Mouse (Mus musculus): ENCODE data around the gene Zfp385a.
"Not testable (repeated sequence)": the region's sequence is repeated elsewhere in the genome, so short reads cannot be mapped to it uniquely, and the experiment has no call there.

Gene Zfp385a

GRCm38 (mm10) chr15:103290843-103291242 is 49.0 kb downstream of the Zfp385a start:
- DNase-seq (ENCODE audit: low spot score in 2 of 2), result no peak

DNA sequence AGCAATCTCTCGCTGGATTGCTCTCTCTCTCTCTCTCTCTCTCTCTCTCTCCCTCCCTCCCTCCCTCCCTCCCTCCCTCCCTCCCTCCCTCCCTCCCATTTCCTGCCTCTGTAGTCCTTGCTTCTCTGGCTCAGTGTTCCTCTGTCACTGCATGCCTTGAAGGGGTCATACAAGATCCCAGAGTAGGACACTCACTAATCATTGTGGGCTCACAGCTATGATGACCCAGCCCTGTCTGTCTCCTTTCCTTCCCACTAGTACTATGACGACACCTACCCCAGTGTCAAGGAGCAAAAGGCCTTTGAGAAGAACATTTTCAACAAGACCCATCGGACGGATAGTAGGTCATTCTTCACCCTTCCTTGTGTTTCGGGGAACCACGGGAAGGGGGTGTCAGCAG is 49.5 kb downstream of the Zfp385a start:
- no peak for DNase-seq (ENCODE audit: low spot score in 2 of 2)

- no peak for DNase-seq (ENCODE audit: low spot score in 2 of 2)
Observed at GRCm38 (mm10) chr15:103289600-103289999, 50.3 kb downstream of the Zfp385a start.

DNA sequence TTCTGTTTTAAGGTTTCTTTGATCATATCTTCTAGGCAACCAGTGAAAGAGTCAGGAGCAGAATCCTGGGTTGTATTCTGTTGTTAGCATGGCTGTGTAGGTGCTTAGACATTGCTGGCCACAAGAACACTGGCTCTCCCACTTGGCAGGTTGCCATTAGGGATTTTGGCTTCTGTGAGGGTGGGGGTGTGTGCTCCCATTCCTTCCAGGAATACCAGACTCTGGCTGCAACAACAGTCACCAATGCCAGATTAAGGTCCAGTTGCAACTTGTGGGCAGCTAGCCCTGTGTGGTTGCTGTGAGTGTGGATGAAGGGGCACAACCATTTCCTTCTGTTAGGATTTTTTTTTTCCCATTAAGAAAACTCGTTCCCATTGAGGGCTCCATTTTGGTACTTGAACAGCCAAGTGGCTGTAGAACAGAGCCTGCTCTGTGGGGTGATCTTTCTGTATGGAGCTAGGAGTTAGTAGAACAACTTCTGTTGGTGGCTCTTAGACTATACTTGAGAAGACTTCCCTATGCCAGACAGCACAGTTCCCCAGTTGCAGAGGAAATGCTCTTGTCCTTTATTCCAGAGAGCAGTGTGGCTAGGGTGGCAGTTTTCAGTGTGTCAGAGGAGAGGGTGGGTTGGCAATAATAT is 54.0 kb downstream of the Zfp385a start:
- peak in 1 of 2 experiments; percentile 55 for DNase-seq (ENCODE audit: low spot score in 2 of 2)

- no peak for DNase-seq (ENCODE audit: low spot score in 2 of 2)
Observed at GRCm38 (mm10) chr15:103284647-103285046, 55.2 kb downstream of the Zfp385a start.

GRCm38 (mm10) chr15:103284066-103284465 is 55.8 kb downstream of the Zfp385a start:
- DNase-seq (ENCODE audit: low spot score in 2 of 2), result no peak

- DNase-seq (ENCODE audit: low spot score in 2 of 2), result no peak
Observed at GRCm38 (mm10) chr15:103281465-103282205, 58.3 kb downstream of the Zfp385a start.

DNA sequence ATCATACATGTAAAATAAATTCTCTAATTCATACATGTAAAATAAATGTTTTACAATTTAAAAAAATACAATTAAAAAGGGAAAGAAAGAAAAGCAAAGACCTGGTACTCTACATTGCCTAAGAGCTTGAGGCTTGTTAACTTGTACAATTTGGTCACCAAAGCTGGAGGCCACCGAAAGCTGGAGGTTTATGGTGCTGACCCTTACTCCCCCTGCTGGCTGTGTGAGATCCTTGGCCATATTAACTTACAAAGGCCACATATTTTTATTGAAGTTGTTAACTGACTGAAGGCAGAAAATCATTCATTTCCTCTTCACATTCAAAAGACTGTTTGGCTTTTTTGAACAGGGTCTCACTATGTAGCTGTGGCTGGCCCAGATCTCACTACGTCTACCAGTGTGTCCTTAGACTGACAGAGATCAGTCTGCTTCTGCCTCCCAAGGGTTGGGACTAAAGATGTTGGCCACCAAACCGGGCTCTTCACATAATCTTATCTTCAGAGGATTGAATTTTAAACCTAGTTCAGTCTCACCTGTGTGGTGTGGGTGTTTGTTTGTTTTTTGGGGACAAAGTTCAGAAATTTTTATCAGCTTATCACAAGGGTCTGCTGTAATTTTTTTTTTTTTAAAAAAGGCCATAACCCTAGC is 59.0 kb downstream of the Zfp385a start:
- no peak for DNase-seq (ENCODE audit: low spot score in 2 of 2)

GRCm38 (mm10) chr15:103279750-103280149 is 60.1 kb downstream of the Zfp385a start:
- no peak for DNase-seq (ENCODE audit: low spot score in 2 of 2)

GRCm38 (mm10) chr15:103277949-103278348 is 61.9 kb downstream of the Zfp385a start:
- DNase-seq (ENCODE audit: low spot score in 2 of 2), result no peak

- DNase-seq (ENCODE audit: low spot score in 2 of 2), result not testable (repeated sequence)
Observed at GRCm38 (mm10) chr15:103275943-103276342, 64.0 kb downstream of the Zfp385a start.

DNA sequence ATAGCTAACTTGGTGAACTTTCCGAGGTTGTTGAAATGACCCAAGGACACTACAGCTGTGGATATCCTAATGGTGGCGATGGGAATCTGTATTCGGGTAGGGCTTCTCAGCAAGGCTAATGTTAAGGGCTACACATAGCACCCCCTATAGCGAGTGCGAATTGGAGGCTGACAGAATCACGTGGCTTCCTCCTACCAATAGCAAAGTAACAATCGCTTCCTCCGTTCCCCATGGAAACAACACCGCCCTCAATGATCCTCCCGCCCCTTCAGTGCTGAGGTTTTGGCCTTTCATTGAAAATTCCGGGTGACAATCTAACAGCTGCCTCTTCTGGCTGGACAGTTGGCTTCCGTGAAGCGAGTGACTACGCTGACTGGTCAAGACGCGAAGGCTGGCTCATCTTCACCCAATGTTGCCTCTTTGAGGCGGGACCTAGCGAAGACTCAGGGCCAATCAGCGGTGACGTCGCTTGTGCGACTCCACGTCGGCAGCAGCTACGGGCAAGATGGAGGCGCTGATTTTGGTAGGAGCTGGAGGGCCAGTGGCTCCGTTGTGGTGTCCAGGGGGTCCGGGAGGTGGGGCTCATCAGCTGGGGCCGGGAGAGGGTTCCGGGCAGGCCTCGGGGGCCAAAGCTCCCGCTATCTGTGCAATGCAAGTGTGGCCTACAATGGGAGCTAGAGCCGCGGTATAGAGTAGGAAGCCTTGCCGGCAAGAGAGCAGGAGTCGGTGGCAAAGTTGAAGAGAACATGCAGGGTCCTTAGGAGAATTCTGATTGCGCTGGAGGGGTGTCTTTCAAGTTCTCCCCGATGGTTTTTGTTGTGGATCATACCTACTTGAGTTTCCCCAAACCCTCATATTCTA is 67.2 kb downstream of the Zfp385a start, which contains the start of gene Copz1:
TSS of gene Copz1 (plus strand) at position 296 of the 861 bp plus-strand sequence.
- peak; percentile 92 to 96 for DNase-seq (ENCODE audit: low spot score in 2 of 2)

DNA sequence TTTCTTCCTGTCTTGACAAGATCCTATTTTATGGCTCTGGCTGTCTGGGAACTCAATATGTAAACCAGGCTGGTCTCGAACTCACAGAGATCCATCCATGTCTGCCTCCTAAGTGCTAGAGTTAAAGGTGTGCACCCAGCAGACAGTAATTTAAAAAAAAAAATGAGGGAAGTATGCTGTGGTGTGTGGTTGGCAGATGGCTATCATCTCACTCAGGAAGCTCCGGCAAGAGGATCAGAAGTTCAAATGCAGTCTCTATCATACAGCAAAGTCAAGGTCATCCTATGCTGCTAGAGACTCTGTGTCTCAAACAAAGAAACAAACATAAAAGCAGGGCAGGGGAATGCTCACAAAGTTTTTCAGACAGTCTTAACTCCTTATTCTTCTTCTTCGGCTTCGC is 71.0 kb downstream of the Zfp385a start:
- no peak for DNase-seq (ENCODE audit: low spot score in 2 of 2)

- no peak for DNase-seq (ENCODE audit: low spot score in 2 of 2)
Observed at GRCm38 (mm10) chr15:103264794-103265193, 75.1 kb downstream of the Zfp385a start.

All from urinary bladder, postnatal 36 days (tissue).